Mouse (Mus musculus) ZHBTc4 (cell line): ENCODE data around the gene Sec24b.
A peak's percentile ranks its signal among the peaks of the same experiment; 100 is the strongest.

Source experiments
- DNase-seq: peaks from one replicate; pipeline ENCODE4 v3.0.0-alpha.2; 2011; ENCODE audit warnings: low read depth, low spot score

Gene Sec24b

DNA sequence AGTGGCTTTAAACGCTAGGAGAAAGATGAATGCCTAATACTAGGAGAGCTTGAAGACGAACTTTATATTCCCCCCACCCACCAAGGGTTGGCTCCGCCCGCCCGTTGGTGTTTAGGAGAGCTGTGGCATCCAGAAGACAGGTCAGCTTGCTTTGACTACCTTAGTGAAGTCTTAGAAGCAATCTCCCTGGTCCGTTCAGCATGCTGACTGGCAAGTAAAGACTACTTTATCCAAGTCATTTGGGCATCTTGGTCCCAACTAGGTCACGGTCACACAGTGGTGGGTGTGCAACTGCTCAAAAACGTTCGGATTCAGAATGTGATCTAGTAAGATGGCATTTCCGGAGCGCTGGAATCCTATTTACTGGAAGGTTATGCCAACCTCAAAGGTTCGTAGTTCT lies at the start of gene Sec24b:
Sec24b (minus strand) TSS at position 273 of the 400 bp plus-strand sequence.
- DNase-seq = peak; percentile 35

DNA sequence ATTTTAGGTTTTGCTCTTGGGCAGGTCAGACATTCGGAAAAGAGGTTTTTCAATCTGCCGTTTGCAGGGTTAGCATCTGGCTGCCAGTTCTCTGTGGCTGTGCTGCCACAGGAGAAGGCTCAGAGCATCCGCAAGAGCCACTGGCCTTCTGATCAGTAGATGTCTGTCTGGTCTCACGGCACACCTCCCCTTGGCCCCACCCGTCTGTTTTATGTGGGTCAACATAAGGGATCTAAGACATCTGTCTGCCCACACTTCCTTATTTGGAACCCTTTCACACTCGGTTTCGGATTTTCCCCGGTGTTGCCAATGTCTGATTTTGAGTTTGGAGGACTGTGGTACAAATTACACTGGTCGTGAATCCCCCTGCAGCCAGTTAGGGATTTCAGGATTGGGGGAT lies 43.1 kb upstream of the Sec24b start:
- DNase-seq = no peak

DNA sequence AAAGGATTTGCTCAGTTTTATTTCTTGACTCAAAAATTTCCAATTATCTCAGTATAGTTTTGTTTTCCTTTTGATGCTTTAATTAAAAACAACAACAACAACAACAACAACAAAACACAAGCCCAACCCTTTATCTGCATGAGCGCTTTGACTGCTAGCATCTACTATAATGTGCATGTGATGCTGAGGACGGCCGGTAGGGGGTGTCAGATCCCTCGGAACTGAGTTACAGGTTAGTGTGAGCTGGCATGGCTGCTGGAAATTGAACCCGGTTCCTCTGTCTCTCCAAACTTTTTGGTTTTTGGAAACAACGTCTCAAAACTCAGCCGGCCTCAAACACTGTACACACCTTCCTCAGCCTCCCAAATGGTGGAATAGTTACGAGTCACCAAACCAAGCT lies 42.1 kb upstream of the Sec24b start:
- peak; percentile 79 for DNase-seq

DNA sequence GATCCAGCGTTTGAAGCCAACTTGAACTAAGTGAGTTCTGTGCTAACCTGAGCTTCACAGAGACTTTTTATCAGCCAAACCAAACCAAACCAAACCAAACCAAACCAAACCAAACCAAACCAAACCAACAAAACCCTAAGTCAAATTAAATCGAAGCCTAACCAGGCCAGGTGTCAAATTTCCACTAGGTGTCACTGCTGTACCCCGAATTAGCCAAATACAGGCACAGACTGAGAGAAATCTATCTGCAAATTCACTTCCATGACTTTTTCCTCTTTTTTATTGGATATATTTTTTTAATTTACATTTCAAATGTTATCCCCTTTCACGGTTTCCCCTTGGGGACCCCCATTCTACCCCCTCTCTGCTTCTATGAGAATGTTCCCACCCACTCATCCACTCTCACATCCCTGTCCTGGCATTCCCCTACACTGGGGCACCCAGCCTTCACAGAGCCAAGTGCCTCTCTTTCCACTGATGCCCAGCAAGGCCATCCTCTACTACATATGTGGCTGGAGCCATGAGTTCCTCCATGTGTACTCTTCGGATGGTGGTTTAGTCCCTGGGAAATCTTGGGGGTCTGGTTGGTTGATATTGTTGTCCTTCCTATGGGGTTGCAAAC lies 33.9 kb upstream of the Sec24b start:
- peak; percentile 39 for DNase-seq

DNA sequence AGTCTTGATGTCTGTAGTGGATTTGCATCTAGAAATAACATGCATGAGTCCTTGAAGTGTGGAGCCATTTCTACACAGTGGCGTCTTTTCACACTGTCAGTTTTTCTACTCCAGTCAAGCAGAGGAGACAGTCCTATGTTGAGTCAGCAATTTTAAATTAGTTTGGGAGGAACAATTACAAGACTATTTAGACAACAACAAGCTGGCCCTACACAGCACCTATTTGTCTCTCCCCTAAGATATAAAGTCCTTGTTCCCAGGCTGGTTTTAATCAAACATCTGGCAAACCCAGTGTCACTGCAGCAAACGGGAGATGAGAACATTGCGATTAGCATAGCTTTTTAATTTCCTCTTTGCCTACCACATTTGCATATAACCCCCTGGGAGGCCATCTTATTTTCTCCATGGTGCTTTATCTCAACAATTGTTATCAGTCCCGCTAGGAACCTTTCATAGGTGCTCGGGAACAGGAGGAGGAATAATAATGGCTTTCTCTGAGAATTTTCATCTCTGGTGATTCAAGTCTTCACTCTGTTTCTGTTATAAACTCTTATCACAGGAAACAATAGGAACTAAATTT lies 32.9 kb upstream of the Sec24b start:
- DNase-seq = no peak

DNA sequence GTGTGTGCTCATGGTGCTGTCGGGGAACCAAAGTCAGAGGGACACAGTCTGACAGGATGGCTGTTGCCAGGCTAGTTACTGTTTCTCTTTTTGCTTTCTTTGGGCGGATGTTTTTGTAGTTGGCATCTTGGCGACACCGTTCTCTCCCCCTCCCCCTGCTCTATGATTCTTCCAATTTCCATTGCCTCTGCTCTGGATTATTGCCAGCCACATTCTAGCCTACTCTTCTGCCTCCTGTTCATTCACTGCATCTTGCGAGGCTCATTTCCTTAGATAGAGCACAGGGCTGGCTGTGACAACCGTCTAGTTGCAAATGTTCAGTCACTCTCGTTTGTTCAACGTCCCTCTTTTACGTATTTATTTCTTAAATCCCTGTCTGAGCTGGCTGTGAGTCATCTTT lies 29.1 kb upstream of the Sec24b start:
- DNase-seq = no peak

DNA sequence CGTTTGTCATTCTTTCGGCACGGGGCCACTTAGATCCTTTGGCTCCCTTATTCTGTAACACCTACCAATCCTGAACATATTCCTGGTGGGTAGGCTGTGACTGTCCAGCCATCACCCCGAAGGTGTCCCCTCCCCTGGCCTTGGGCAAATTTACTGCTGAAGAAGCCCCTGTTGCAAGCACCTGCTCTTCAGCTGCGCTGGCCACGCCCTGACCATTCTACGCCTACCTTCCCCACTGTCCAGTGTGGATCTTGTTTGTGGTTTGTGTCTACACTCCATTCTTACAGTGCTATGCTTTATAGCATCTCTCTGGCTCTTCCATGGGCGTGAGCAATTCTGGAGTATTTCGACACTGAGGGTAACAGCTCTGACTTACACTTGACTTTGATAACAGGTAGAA lies 27.3 kb upstream of the Sec24b start:
- DNase-seq = no peak

DNA sequence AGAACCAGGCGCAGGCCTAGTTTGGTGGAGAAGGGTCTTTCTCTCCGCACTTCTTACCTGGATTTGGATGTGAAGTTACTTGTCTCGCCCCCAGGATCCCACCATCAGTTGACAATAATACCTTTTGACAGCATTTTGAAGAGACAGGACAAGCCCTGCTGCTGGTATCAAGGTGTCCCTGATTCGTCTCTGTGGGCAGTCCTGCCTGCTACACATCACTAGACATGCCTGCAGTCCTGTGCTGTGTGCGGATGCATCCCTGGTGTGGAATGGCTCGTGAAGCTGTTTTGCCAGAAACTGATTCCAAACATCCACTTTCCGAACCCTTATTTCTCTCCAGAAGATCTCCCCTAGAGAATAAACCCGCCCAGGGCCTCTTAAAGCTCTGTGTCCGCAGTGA lies 26.1 kb upstream of the Sec24b start:
- no peak for DNase-seq

DNA sequence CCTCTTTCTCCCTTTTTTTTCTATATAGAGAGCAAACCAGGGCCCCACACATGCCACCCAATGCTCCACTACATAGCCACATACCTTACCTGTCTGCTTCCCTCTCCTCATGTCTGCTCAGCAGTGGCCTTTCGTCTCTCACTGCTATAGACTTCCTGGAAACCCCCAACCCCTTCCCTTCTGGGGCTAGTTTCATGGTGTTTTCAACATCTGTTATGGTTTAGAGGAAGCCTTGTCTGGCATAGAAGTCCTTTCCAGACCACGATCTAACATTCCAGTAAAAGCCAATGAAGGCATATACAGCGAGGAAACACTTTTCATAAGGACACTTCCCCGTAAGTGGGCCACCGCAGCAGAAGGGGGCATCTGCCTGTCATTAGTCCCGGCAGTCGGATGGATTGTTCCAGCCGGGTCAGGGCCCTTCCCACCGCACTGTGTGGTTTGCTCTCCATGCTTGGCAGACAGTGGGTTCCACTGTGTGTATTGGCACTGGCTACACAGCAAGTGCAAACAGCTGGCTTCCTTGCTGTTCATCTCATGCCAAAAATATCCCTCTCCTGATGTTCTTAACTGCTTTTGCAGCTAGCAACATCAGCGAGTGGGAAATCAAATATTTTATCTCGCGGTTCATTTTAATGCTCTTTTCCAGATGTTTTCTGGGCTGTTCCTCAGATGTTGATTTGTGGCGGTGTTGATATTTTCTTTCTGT lies 25.2 kb upstream of the Sec24b start:
- DNase-seq = no peak

DNA sequence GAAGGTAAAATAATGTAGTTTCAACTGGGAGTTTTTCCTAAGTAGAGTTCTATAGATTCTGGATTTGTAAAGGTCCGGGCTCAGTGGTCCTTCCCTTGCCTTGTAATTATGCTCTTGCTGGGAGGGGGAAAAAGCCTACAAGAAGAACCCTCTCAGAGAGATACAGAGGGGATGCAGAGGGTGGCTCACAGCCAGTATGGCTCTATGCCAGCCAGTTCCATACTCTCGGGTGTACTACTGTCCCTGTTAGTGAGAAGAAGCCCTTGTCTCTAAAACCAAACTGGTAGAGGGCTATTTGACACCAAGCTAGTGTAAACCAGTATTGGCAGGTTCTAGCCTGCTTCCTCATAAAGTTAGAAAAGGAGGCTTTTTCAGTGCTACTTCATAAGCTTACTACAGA lies 22.0 kb upstream of the Sec24b start:
- DNase-seq = no peak

DNA sequence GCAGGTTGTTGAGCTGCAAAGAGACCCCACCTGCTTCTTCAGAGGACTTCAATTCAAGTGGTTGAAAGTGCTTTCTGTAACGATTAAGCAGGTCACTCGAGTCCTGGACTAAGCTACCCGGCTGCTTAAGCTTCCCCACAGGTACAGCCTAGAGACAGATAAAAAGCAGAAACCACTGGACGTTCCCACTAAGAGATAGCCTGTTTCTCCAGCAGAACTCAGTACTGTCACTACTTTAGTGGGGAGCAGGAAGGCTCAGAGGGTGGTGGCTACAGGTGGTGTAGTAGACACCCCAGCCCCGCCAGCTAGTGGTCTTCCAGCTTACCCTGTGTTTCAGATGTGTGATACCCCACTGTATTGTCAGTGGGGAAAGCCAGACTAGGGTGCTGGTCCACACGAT lies 19.3 kb upstream of the Sec24b start:
- no peak for DNase-seq

DNA sequence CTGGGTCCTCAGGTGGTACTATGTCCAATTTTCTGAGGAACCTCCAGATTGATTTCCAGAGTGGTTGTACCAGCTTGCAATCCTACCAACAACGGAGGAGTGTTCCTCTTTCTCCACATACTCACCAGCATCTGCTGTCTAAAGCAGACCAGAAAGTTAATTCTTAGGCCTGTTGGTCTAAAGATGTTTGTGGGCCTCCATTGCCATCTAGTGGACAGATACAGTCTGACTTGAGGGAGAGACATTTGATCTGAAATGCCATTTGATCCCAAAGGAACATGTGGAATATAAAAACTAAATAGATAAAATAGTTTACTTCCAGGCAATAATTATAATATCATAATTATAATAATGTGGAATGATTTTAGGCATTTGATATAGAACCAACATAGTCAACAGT lies 18.4 kb upstream of the Sec24b start:
- DNase-seq = peak; percentile 70

DNA sequence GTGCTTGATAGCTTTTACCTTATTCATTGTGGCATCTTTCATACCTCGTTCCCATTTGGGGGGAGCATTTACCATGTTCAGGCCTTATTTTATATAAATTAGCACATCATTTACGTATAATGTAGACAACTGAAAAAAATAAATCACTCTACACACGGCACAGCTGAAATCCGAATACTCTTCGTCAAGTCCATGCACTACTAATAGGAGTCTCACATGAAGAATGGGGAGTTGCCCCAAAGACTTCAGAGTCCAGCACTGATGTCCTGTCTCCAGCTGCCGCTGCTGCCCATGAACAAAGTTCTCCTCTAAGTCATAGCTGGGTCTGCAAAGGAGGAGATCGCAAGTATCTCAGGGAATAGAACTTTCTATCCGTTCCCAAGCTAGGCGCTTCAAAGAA lies 15.9 kb upstream of the Sec24b start:
- DNase-seq = no peak

DNA sequence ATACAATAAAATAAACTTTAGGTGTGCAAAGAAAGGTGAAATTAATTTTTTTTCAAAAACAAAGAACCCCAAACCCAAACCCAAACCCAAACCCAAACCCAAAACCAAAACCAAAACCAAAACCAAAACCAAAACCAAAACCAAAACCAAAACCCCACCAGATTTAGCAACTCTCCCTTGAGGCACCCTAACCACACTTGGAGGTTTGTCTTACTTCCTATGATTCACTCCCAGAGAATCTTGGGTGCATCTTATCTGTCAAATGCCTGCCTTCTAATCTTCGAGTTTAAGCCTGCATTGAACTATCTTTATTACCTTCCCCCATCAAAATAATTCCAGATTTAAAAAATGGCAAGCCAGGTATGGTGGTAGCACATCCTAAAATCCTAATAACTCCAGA lies 14.4 kb upstream of the Sec24b start:
- no peak for DNase-seq

DNA sequence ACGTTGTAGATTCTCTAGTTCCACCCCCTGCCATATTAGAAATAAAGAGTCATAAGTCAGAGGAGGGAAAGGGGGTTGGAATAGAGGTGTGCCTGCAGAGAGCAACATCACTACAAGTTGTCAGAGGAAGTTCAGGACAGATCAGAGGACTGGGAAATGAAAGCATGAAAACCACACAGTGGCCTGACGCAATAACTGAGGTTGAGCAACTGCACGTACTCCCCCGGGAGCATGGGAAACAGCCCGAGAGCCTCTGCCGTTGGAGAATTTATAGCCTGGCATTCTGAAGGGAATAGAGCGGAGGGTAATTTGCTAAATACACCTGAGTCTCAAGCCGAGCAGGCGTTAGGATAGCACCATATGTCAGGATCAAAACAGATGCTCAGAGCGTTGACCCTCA lies 11.7 kb upstream of the Sec24b start:
- no peak for DNase-seq

DNA sequence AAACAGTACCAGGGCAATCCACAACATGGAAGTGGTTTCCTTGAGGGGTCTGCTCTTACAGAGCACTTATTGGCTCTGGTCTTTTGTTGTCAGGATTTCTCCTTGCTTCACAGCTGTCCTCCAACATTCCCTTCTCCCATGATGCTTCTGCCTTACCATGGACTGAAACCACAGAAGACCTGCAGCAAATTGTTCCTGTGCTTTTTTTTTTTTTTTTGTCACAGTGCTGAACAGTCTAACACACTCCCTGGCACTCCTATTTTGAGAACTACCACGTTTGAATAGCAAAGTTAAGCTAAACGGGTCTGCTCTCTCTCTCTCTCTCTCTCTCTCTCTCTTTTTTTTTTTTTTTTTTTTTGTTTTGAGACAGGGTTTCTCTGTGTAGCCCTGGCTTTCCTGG lies 10.6 kb upstream of the Sec24b start:
- DNase-seq = no peak

DNA sequence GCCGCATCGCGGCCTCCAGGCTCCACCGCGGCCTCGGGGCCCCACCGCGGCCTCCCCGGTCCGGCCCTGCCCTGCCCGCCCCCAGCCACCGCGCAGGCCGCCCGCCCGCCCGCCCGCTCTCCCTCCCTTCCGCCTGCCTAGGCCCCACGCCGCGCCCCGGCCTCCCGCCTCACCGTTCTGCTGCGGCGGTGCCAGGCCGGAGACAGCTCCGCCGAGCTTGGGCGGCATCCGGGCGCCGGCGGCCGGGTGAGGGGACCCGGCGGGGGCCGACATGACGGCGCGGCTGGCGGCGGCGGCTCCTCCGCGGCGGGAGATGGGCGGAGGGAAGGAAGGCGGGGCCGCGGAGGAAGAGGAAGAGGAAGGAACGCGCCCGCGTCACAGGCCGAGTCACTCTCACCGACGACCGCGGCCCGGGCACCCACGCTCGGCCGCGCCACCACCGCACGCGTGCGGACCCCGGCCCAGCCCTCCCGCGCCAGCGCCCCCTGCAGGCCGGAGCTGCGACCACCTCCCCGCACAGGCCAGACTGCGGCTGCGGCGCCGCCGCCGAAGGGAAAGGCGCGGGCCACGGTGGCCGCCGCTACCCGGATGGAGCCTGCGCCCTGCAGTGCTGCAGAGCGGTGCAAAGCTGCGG lies 840 bp downstream of the Sec24b start:
- peak; percentile 88 for DNase-seq

DNA sequence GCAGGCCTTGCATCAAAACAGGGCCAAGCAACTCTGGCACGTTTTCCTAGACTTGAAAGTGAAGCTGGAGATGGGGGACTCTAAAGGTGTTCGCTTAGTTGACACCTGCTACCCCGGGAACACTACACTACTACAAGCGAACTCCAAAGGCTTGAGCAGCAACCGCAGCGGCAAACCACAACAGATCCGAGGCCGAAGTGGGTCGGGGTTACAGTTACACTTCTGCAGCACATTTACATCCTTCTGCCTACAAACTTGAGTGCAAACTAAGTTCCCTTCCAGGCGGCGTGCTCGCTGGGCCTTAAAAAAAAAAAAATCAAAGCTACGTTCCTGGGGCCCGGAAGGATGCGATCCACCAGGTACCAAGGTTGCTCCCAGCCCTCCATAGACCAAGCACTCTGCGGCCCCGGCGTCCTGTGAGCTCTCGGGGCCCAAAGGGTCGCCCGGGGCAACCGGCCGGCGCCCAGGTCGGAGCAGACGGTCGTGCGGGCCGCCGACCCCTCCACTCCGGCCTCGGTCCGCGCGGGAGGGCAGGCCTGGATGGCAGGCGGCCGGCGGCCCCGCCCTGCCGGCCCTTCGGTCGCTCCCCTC lies 1.5 kb downstream of the Sec24b start:
- peak; percentile 73 for DNase-seq

DNA sequence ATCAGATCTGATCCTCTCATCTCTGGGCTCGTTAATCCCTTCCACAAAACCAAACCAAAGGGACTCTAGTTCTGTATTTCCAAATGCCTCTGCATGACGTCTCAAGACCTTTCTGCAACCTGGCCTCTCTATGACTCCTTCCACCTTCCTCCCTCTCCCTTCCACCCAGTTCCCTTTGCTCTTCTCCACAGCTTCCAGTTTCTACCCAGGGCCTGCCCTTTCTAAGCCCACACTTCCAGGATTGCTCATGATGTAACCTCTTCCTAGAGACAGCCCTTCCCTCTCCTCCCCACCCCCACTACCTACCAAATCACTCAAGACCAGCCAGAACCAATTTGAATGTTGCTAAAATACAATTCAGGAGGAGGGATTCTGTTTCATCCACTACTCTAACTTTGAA lies 2.9 kb downstream of the Sec24b start:
- DNase-seq = no peak

DNA sequence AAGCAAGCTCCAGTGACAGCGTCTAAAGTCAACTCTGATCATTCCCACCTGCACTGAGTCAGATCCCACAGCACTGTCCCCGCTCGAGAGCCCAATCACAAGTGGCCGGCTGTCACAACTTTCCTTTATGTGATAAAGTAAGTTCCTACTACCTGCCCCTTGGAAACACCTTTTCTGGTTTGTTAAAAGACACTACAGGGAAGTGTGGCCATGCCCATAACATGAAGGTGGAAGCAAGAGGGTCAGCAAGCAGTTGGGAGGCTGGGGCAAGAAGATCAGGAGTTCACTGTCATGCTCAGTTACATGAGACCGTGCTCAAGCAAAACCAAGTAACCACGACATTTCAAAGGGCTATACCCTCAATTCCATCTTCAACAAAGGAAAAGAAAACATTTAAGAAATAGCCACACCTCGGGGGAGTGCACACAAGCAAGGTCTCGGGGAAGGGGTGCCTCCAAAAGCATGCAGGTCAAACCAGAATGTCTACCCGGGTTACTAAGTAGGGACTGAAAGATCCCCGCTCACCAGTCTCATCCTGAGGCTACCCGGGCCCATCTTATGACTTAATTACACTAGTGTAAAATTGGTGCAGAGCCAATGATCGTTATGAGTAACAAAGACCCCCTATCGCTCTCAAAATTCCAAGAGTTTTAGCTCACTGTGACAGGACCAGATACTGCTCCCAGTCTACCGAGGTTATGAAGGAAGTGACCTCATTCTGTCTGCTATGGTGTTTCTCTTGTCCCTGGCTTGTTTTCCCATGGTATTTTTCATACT lies 3.6 kb downstream of the Sec24b start:
- no peak for DNase-seq
